Mouse (Mus musculus) regulatory T cell (primary cell): ENCODE results near the gene Btbd10.

Experiments used
- in situ Hi-C: fragments of 300-600 bp; cut with MboI, MseI; formaldehyde crosslinking; loops from one replicate; pipeline ENCODE4 v1.15.1; 2025; ENCODE audit warnings: high pct_unique_total_duplicates

The Btbd10 gene

GRCm38 (mm10) chr7:113295077-113295890 lies 73.9 kb downstream of the Btbd10 start:
- in situ Hi-C loops, result no loop called here

DNA sequence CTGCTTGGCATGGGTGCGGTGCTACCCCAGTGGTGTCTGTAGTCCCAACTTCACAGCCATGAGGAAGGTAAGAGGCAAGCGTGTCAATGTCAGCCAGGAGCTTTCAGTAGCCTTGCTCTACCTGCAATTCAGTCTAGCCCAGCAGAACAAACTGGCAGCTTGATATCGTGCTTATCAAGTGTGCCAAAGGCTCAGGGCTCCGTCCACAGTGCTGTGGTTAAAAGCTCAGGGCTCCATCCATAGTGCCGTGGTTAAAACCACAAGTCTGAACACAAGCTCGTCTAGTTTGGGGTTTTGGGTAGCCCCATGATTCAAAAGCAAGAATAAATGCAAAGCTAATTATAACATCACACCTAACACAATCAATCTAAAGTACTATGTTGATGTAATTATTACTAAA lies 74.6 kb downstream of the Btbd10 start:
- in situ Hi-C loops, result no loop called here

DNA sequence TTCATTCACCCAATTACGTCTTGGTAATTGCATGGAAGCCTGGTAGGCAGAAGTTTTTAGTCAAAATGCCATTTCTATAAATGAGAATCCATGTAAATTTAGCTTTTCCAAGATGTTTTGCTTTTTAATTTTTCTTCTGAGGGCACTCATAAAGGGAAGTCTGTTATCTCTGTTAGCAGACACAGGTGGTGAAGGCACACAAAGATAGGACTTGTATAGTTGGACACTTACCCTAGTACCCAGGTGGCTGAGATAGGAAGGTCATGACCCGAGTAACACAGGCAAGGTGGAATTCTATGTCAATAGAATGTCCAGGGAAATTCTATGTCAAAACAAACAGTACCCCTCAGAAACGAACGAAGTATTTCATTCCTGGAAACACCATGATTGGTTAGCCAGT lies 77.0 kb downstream of the Btbd10 start:
- in situ Hi-C loops, result no loop called here

- in situ Hi-C loops, result no loop called here
Measured at GRCm38 (mm10) chr7:113291741-113292140, 77.5 kb downstream of the Btbd10 start.

DNA sequence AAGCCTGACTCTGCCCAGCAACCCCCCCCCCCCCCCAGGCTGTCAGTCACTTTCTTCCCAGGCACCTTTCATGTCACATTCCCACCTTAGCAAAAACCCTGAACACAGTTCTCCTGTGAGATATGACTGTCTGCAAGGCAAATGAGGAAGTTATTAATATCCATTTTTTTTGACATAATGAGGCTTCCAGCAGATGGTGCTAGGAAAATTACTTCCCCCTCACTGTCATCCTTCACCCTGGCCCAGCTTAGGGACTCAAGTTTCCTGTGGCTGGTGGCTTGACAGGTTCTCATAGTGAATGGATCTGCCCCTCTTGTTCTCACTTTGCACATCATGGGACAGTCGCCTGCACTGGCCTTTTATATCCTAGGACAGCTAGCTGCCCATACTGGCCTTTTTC lies 80.0 kb downstream of the Btbd10 start:
- in situ Hi-C loops, result no loop called here

- in situ Hi-C loops, result no loop called here
Measured at GRCm38 (mm10) chr7:113285405-113285804, 83.8 kb downstream of the Btbd10 start.

- in situ Hi-C loops, result no loop called here
Measured at GRCm38 (mm10) chr7:113279246-113279645, 89.9 kb downstream of the Btbd10 start.

GRCm38 (mm10) chr7:113278493-113278892 lies 90.7 kb downstream of the Btbd10 start:
- in situ Hi-C loops, result no loop called here

- in situ Hi-C loops, result no loop called here
Measured at GRCm38 (mm10) chr7:113277245-113277644, 91.9 kb downstream of the Btbd10 start.

- in situ Hi-C loops, result loop anchor here (25.0 kb wide), 1 partner anchor 1235 kb away; no protein-coding TSS in a partner anchor
Measured at GRCm38 (mm10) chr7:113272338-113272997, 96.7 kb downstream of the Btbd10 start.

GRCm38 (mm10) chr7:113270991-113271390 lies 98.2 kb downstream of the Btbd10 start:
- in situ Hi-C loops, result loop anchor here (25.0 kb wide), 1 partner anchor 1234 kb away; no protein-coding TSS in a partner anchor

- in situ Hi-C loops, result loop anchor here (25.0 kb wide), 1 partner anchor 1233 kb away; no protein-coding TSS in a partner anchor
Measured at GRCm38 (mm10) chr7:113270551-113270950, 98.6 kb downstream of the Btbd10 start.

DNA sequence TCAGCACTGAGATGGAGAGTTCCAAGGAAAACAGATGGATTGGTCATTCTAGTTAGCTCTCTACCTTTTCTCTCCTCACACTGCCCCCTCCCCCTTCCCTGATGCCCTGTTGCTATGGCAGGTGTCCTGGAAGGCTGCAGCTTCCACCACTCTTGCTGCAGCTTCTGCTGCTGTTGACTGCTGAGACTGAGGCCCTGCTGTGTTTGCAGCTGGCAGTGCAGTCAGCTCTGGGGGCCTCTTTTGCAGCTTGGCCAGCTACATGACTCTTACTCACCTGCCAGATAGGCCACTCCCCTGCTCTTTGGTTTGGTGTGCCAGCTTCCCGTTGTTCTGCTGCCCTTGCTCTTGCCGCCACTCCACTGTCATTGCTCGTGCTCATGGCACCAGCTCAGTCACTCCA lies 99.3 kb downstream of the Btbd10 start:
- in situ Hi-C loops, result loop anchor here (25.0 kb wide), 1 partner anchor 1233 kb away; no protein-coding TSS in a partner anchor

GRCm38 (mm10) chr7:113269081-113269480 lies 100.1 kb downstream of the Btbd10 start:
- in situ Hi-C loops, result loop anchor here (25.0 kb wide), 1 partner anchor 1232 kb away; no protein-coding TSS in a partner anchor

GRCm38 (mm10) chr7:113268287-113268686 lies 100.9 kb downstream of the Btbd10 start:
- in situ Hi-C loops, result loop anchor here (25.0 kb wide), 1 partner anchor 1231 kb away; no protein-coding TSS in a partner anchor
